Mouse (Mus musculus) adrenal gland, adult 2 months (tissue): ENCODE measurements at regions not wholly inside any gene's neighbourhood (a gene's known extent, or its start where the extent isn't known, plus 50 kb on each side); places are given as distances from the start of the nearest gene placed in this dataset.
A peak's percentile ranks its signal among the peaks of the same experiment; 100 is the strongest.

Experiments used
- DNase-seq: peaks from one replicate; pipeline ENCODE4 v3.0.0; 2021

DNA sequence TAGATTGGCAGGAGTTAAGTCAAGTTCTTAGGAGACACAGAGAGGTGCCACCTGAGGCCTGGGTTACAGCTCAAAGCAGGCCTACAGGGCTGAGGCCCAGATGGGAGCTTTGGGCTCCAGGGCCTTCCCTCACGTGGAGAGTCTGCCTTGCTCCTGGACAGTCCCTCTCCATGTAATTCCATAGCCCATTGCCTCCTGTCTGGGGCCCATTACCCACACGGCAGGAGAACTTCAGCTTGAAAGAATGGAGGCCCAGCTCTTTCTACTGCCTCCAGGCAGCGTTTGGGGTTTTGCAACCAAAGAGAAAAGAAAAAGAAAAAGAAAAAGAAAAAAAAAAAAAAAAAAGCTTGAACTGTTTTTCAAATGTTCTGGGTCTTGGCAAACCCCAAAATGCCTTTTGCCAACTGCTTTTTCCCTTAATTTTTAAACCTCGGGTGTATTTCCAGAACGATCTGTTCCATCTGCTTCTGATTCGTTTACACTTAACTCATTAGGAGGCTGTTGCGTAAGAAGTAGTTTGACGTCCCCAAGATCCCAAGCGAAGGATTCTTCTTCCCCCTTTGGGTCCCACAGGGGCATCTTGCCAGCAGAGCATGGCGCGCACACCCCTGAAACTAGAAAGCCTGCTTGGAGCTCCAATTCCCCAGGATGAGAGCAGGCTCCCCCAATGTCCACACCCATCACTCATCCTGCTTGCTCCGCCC is 165.4 kb upstream of the Zfp703 start:
- DNase-seq, result peak; percentile 34

DNA sequence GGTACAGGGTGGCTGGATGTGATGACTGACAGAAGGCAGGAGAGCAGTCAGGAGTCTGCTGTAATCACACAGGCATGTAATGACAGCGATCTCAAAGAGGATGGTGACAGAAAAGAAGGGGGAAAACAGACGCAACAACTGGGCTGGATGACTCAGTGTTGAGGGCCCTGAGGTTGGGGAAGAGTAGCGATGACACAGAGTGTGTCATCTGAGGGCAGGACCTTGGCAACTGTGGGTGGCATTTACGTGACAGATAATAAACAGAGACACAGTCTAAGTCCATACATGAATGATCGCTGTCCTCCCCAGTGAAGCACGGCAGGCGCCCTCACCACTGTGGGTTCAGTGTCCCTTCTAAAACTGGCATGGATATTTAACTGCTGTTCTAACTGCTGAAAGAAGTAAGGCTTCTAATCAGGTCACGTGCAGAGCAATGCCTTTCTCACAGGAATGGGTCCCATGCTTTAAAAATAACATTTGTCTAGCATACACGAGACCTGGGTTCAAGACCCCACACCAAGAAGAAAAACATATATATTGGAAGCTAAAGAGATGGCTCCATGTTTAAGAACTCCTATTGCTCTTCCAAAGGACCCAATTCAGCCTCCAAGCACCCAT is 163.8 kb upstream of the Zfp703 start:
- DNase-seq, result peak; percentile 90

DNA sequence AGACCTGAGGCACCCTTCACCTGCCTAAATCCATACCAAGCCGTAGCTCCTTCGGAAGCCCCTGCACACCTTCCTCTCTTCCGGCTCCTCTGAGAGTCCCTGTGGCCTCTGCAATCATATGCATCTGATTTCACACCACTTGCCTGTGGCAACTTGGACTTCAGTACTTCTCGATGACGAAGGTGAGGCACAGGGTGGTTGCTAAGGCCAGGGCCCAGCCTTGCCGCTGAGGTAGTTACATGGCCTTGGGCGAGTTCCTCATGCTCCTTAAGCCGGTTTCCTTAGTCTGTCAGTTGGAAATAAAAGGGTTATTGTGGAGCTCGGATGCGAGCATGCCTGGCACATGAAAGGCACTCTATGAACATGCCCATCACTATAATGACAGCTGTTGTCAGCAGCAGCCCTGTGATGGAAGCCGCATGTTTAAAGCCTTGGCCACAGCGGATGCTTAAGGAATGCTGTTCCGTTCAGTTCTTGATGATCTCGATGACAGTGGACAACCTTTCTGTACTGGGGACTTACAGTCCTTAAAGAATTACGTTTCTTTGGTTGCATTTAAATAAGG is 162.0 kb upstream of the Zfp703 start:
- no peak for DNase-seq

DNA sequence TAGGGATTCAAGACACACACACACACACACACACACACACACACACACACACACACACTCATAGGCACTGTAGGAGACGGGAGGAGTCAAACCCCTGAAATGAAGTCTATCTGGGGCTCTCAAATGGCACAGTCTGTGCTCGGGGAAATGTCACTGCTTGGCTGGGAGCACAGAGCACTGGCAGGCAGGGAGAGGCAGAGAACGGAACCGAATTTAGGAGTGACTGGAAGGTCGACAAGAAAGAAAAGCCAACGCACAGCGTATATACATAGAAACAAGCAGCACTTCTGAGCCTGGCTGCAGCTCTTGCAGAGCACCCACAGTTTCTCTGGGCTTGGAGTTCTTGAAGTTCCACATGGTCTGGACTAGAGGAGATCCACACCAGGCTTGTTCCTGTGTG is 160.1 kb upstream of the Zfp703 start:
- no peak for DNase-seq

DNA sequence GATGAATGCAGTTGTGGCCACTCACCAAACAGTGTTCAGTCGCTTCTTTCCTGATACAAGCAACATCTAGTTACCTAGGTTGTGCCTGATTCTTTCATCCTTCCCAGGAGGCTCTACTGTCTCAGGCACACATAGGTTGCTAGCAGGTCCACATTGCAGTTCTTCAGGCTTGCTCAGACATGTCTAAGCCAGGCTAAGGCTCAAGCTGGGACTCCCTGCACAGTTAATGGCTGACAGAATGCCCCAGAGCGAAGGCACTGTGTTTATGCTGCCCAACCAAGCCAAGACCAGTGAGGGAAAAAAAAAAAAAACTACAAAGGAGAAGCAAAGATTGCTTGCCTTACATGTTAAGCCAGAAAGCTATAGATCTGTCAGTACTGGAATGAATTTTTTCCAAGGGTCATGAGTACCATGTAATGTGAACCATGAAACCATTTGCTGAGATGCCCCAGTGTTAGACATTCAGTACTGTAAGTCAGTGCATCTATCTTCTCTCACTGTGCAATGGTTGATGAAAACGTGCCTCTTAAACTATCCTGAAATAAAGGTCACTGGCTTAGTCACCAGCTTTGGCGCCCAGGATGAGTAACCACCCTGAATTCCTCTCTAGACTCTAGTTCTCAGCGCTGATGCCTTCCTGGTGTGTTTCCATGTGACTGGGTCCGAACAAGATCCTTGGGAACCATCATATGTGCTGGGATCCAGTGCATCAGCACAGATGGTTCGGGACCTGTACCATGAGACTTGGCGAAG is 152.8 kb upstream of the Zfp703 start:
- DNase-seq, result peak; percentile 82

DNA sequence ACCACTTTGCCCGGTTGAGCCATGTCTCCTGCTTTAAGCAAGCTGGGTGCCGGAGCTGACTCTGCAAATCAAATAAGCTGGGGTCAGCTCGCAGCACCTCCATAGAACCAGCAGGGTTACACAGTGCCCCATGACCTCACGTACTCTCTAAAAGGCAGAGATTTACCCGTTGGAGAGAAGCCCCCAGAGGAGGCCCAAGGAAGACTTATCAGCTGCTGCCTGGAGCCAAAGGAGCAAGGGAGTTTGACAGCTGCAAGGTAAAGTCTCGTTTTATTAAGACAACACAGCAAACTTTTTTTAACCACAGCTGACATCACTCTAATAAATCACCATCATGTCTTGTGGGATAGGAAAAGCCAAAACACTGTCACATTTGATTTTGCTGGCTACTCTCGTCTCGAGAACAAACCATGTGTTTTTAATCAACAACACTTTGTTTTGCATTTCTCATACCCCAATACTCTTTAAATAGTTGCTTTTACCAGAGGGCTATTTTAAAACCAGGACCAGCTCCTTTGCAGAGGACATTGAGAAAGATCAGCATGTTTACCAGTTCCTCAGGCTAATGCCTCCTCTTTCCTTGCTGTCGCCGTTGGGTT is 148.7 kb upstream of the Zfp703 start:
- peak; percentile 23 for DNase-seq

DNA sequence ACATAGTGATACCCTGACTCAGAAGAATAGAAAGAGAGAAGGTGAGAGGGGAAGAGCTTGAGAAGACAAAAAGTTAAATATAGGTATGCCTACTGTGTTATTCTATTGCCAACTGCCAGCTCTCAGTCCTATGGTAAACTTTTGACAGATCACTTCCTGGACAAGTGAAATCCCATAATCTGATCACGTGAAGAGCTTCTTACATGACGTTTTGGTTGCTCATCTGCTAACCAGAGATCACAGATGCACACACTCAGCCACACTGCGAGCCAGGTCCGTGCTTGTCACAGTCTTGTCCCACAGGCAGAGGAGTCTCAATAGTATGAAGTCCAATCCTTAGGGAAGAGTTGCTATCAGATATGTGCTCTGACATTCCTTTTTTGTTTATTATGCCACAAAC is 147.8 kb upstream of the Zfp703 start:
- DNase-seq, result no peak

DNA sequence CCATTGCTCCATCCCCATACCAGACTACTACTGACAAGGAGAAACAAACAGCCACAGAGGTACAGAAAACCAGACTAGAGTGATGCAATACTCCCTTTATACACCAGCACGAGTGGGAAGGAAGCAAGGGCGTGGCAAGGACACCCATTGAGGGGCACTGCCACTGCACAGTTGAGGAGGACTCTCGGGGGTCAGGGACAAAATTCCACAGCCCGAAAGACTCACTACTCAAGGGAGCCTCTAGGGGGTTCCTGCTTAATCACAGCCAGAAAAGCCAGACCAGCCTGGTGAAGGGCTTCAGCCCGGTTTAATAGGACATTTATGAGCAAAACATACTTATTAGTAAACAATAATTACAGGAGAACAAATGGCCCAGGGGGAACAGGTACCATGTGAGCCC is 146.0 kb upstream of the Zfp703 start:
- peak; percentile 30 for DNase-seq

DNA sequence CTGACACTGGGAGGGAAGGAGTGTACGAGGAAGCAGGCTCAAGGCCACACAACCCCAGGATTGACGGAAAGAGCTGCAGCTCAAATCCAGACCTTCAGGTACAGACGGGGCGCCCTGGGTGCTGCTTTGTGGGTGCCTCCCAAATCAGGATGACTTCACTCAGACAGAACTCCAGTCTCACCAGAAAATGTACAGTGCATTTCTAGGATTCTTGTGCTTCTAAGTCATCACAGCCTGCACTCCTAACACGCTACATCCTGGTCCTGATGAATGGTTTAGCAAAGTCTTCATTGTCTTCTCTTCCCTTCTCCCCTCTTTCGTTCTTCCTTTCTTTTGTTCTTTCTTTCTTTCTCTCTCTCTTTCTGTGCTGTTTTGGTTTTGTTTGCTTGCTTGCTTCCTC is 145.3 kb upstream of the Zfp703 start:
- peak; percentile 40 for DNase-seq

DNA sequence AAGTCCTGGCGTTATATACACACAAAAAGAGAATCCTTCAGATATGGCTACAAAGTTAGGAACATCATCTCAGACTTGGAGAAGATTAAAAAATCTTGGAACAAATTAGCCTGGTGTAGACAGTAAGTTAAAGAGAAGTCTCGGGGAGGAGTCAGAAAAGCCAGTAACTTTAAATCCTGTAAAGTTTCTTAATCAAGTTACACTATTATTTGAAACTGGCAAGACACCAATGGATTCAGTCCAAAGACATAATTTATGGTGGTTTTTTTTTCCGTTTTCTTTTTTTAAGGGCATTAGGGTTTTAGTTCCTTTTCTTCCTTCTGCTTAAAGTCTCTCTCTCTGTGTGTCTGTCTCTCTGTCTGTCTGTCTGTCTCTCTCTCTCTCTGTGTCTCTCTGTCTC is 144.6 kb upstream of the Zfp703 start:
- DNase-seq, result no peak

DNA sequence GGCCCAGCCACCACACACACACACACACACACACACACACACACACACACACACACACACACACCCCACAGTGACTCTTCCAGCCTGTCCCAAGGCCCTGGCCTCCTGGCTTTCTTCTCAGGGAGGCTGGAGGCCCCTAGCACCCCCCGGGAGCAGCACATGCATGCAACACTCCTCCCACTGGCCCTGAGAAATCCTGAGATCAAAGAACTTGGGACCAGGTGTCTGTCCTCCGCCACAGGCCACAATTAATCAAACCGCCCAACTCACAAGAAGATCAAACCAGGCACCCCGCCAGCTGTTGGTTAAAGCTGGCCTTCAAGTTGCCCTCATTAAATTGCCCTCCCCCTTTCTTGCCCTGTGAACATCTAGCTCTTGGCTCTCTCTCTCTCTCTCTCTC is 143.8 kb upstream of the Zfp703 start:
- peak; percentile 93 for DNase-seq

DNA sequence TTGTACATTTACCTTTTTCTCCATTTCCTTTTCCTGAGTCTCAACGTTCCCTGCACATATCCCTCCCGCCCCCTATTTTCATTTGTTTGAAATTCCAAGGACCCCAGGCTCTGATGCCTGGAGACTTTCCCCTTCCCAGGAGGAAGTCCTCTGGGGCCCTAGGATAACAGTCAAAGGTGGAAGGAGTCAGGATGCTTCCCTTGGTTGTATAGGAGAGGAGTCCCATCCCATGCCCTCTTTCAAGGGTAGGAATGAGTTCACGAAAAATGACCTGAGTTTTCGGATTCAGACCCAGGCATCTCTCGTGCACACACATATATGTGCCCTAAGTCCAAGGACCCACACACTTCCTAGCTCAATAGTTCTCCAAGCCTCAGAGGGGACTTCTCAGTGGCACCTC is 143.3 kb upstream of the Zfp703 start:
- DNase-seq, result no peak

DNA sequence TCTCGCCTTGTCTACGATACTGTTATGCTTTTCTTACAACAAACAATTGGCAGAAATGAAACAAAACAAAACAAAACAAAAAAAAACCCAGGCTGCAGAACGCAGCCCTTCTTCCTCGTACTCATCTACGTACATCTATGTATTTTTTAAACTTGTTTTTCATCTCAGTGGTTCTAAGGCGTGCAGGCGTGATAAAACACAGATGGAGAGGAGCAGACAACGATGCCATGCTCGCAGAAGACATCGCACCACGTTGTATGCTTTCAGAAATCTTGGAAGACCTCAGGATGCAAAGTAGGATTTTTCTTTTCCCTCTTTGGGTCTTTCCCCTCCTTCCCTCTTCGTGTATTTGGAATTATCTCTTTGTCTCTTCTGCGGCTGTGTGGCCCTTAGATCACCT is 142.5 kb upstream of the Zfp703 start:
- DNase-seq, result no peak

DNA sequence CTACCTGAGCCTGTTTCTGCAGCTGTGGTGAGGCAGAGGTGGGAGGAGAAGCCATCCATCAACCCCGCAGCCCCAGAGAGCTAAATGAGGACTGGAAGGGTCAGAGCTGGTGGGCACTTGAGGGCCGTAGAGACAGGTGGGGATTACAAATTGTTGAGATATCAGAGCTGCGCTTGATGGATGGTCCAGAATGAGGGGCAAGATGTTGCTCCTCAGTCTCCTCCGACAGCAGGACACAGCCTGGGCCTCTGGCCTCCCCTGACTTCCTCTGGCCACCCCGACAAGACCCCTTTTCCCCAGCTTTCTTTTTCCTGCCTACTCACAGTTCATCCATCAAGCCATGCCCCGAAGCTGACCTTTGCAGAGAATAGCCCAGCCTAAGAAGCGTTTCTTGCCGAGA is 142.0 kb upstream of the Zfp703 start:
- no peak for DNase-seq

DNA sequence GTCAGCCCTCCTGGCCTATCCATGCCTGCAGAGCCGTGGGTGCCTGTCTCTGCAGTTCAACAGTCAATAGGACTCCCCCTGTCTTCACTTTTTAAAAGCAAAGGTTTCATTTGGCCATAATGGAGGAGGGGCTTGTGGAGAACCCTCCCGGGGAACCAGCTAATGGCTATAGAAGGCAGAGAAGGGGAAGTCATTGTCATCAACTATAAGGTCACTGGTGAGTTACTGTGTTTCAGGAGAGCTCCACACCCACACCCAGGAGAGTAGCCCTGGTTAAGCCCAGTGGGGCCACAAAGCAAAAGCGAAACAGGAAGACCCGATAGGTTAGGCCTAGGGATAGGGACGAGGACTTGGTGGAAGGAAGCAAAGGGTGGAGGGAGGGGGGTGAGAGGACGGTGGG is 141.5 kb upstream of the Zfp703 start:
- no peak for DNase-seq

DNA sequence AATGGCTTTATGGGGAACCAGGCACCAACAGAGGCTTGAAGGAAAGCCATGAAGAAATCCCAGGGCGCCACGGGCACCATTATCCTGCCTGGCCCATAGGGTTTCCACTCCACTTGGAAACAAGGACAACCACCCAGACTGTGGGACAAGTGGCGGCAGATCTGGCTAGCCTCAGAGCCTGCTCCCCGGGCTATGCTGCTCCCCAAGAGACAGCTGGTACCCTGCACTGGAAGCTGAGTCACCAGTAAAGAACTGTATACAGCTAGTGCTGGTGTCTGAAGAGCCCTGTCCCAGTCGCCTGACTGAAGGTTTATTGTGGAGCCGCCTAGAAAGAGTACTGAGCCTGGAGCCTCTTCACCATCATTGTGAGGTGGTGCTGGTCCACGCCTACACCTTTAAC is 140.6 kb upstream of the Zfp703 start:
- DNase-seq, result no peak

DNA sequence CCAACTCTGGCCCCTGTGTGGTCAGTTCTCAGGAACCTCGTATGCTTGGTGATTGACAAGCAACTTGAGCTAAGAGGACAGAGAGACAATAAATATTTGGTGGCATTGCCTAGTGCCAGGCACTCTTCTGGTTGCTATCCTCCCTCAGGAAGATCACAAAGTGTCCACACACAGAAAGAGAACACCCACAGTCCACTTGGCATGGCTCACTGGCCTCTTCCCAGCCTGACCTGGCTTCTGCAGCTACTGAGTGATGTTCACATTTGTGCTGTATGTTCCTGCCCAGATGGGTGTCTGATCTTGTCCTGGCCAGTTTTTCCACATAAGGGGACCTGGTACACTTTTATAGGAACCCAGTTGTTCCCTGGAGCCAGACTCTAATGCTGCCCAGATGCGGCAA is 136.8 kb upstream of the Zfp703 start:
- DNase-seq, result no peak

DNA sequence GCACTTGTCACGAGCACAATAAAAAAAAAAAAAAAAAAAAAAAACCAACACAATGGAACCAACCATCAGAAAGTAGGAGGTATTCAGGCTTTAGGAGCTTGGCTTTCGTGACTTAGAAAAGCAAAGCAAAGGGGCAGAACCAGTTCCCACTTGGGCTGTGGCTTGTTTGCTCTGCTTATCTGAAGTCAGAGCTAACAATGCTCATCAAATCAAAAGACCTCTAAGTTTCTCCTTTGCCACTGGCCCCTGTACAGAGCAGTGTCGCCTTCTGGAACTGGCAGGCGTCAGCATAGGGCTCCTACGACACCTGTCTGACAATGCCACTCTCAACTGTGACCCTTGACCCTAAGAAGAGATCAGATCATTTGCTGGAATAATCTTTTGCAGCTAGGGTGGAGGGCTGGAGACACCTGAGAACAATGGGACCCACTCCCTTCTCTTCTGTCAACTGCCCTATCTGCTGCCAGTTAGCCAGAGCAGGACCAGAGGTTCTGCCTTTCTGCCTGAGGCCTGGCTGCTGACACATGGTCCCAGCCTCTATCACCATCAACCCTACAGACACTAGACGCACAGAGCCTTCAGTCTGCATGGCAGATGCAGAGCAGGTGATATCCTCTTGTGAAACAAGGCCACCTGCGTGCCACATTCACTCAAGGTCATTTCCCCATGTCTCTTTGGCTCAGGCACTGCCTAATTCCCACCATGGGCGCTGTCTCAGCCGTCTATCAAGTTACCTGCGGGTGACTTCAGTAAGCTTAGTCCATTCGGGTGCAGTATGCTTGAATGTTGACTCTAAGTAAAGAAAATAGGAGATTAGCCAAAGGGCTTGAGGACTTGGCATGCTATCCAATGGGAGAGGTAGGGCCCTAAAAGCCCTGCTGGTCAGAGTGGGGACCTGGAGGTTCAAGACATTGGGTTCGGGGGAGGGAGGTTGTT is 136.1 kb upstream of the Zfp703 start:
- no peak for DNase-seq

DNA sequence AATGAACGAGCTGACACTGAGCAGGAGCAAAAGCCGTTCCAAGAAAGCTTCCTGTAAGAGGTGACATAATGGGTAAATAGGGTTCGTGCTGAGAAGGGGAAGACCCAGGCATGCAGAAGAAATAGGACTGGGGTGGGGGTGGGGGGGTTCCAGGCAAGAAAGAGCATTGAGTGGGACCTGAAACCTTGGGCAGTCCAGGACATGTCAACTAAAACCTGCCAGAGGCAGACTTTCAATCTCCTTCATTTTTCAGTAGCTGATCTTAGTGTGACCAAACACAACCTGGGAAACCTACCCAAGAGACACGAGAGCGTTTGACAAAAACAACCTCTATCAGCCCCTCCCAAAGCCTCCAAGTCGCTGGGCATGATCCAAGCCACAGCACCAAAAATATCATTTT is 133.4 kb upstream of the Zfp703 start:
- DNase-seq, result no peak

DNA sequence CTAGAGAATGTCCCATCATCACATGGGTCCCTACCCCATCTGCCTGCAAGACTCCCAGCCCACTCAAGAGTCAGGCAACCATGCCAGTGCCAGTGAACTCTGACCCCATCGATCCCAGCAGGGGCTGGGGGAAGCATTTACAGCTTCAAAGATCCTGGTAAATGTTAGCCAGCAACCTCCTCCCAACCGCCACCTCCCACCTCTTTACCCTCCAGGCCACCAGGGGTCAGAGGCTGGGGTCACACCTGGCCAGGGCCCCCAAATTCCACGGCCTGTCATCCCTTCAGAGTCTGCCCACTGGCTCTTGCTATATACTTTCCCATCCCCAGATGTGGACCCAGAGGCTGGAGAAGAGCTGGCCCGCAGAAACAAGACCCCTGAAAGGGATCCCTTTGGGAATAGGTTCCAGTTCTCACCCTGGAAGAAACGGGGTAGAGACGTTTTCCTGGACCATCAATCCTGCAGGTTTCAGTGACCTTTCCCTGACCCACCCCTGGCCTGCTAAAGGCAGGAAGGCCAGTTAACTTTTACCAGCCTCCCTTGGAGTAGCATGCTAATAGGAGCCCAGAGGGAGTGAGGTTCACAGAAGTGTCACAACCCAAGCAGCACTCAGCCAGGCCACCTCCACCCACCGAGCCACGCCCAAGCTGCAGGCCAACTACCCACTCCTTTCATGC is 132.9 kb upstream of the Zfp703 start:
- DNase-seq, result peak; percentile 56

DNA sequence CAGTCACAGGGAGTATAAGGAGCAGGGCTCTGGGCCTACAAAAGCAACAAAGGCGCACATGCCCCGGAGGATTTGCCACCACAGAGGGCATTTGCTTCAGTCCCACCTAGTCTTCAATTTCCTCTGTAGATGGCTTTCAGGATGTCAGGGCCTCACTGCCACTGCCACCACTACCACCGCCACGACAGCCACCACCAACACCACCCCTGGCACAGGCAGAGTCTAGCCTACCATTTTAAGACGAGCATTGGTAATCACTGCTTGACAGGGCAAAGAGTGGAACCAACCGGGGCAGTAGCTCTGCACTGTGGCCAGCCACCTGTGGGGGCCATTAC is 132.3 kb upstream of the Zfp703 start:
- peak; percentile 20 for DNase-seq
